Mouse (Mus musculus): ENCODE measurements around the gene Ddit4l. TPM values are rescaled to one million over a fixed set of nuclear protein-coding genes. Genes with fewer than 3 reads are reported as not detected.

Gene Ddit4l
- total RNA-seq, 2 experiments from 2014 or later: 19.7 to 25.6 TPM

GRCm38 (mm10) chr3:137622895-137623580, 1.6 kb downstream of the Ddit4l start:
- DNase-seq (ENCODE audit: extremely low spot score in 1 of 2, low spot score in 2 of 2): no peak
- TF ChIP-seq CTCF (IDR thresholded peaks at IDR 0.05): no peak
- peak overlapping the region; percentile 56 for H3K4me3 ChIP-seq
- H3K27ac ChIP-seq: peak overlapping the region; percentile 82
- intact Hi-C loops (cut with DNase I): loop anchor here (5.0 kb wide), 2 partner anchors 111 to 129 kb away; no protein-coding TSS in a partner anchor

DNA sequence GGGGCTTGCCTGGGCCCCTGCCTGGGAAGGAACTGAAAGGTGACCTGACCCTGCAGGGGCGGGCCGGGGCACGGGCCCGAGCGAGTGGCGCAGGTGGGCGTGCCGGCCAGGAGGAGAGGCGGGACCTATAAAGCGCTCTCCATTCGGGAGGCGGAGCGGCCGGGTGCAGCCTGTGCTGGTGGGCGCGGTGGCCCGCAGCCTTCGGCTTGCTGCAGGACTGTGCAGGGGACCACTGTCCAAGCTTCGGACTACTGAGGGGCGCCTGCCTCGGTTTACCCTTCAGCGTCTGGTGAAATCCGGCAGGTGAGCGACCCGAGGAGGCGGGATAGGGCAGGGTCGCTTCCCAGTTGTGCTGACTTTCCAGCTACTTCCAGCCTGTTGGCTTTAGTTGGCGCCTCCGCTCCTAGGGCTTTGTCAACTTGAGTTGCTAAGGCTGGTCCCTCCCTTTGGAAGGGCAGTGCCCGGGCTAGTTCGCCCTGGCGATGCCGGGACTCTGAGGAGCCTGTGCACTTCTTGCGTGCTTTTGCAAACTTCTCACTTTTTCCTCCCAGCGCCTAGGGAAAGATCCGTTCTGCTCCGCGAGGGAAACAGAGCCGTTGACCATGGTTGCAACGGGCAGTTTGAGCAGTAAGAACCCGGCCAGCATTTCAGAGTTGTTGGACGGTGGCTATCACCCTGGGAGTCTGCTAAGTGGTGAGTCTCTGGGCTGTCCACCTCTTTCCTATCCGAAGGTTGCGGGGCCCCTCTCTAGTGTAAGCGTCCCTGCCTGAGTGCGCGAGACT, 2.4 kb downstream of the Ddit4l start:
- peak; percentile 33 to 51 for DNase-seq (ENCODE audit: extremely low spot score in 1 of 2, low spot score in 2 of 2)
- intact Hi-C loops (cut with DNase I): loop anchor here (5.0 kb wide), 2 partner anchors 111 to 129 kb away; no protein-coding TSS in a partner anchor
- H3K27ac ChIP-seq: peak overlapping the region; percentile 82

DNA sequence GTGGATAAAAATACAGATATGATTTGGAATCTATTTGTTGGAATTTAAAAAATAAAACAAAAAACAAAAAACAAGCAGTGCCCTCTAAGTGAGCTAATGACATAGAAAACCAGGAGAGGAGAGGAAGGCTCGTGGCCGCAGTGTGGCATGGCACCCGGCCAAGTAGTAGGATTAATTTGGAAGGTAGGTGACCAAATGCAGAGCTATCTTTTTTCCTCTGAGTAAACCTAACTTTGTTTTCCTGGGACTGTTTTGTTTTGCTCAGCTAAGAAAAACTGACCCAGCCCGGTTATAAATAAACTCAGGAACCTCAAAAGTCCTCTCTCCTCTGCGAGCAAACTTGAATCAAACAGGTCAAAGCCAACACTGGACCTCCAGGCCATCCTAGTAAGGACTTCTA, 3.6 kb downstream of the Ddit4l start:
- H3K4me3 ChIP-seq: peak overlapping the region; percentile 56
- intact Hi-C loops (cut with DNase I): no loop called here
- no peak for TF ChIP-seq CTCF (IDR thresholded peaks at IDR 0.05)
- H3K27ac ChIP-seq: peak overlapping the region; percentile 53
- DNase-seq (ENCODE audit: extremely low spot score in 1 of 2, low spot score in 2 of 2): no peak

More for the DNA sequence above, 2.4 kb downstream of the Ddit4l start:
- no peak for TF ChIP-seq CTCF (IDR thresholded peaks at IDR 0.05)
- H3K4me3 ChIP-seq: peak overlapping the region; percentile 56

DNA sequence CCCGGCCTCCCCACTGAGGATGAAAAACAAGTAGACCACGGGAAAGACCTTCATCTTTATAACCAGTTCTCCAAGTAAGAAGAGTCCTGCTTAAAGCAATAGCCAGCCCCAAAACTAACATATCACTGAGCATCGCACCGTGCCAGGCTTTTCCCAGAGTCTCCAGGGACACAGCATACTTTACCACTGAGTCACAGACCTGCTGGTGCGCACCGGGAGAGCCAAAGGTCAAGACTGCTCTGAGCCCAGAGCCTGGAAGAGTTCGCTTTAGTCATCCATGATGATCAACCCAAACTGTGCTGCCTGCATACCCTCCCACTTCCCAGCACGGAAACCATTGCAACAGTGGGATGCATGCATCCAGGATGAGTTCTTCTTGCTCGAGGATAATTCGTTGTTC, 12.3 kb downstream of the Ddit4l start:
- Histone ChIP-seq H3K27ac (peak overlapping the region; percentile 44; the same call in 1 of the 2 replicates), H3K4me3 (no peak overlapping the region)
- TF ChIP-seq CTCF (IDR thresholded peaks at IDR 0.05): no peak
- intact Hi-C loops (cut with DNase I): no loop called here
- no peak for DNase-seq (ENCODE audit: extremely low spot score in 1 of 2, low spot score in 2 of 2)

DNA sequence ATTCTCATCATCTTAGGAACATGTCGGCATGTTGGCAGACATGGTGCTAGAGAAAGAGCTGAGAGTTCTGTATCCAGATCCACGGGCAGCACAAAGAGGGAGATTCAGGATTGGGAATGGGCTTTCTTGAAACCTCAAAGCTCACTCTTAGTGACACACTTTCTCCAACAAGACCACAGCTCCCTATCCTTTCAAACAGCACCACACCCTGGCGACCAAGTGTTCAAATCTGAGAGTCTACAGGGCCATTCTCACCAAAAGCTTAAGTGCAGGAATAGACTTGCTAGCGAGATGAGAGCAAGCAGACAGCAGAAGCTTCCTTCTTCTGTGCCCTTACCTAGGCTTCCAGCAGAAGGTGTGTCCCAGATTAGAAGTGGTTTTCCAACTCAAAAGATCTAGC, 15.2 kb downstream of the Ddit4l start:
- Histone ChIP-seq H3K4me3 (no peak overlapping the region), H3K27ac (no peak overlapping the region)
- no peak for DNase-seq (ENCODE audit: extremely low spot score in 1 of 2, low spot score in 2 of 2)
- TF ChIP-seq CTCF (IDR thresholded peaks at IDR 0.05): no peak
- intact Hi-C loops (cut with DNase I): no loop called here

GRCm38 (mm10) chr3:137641238-137641637, 19.8 kb downstream of the Ddit4l start:
- no peak for TF ChIP-seq CTCF (IDR thresholded peaks at IDR 0.05)
- no peak for DNase-seq (ENCODE audit: extremely low spot score in 1 of 2, low spot score in 2 of 2)
- Histone ChIP-seq H3K4me3 (no peak overlapping the region), H3K27ac (no peak overlapping the region)
- intact Hi-C loops (cut with DNase I): no loop called here

DNA sequence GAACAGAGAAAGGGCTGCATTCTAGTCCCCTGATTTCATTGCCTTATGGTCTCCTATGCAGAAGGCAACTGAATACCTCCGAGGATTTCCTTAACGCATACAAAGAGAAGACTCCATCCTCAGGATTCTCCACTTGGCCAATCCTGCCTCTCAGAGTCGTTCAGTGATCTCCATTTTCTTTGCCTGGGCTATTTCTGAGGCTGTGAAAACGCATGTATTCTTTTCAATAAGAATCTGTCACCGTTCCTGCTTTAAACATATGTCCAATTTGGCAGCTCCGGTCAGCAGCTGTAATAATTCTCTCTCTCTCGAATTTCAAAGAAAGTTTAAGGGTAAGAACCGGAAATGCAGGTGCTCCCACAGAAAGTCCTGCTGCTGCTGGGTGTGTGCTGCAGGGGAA, 20.7 kb downstream of the Ddit4l start:
- intact Hi-C loops (cut with DNase I): no loop called here
- TF ChIP-seq CTCF (IDR thresholded peaks at IDR 0.05): no peak

DNA sequence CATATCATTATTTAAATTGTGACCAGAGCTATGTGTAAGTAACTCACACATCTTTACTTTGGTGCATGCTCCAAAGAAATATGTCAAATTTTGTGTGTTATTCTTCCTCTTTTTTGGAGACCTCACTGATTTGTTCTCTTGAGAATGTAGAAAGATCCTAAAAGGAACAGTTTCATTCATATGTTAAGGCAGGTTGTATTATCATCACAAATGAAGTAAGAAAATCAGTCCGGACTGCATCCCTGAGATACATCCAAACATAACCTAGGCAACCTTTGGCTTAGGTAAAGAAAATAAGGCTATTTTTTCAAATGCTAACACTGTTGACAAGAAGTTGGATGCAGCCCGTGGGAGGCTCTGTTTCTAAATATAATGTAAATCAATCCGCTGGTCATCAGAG, 21.2 kb downstream of the Ddit4l start:
- intact Hi-C loops (cut with DNase I): no loop called here
- no peak for TF ChIP-seq CTCF (IDR thresholded peaks at IDR 0.05)
- no peak overlapping the region for H3K4me3 ChIP-seq
- H3K27ac ChIP-seq: no peak overlapping the region
- DNase-seq (ENCODE audit: extremely low spot score in 1 of 2, low spot score in 2 of 2): no peak

More for the DNA sequence above, 20.7 kb downstream of the Ddit4l start:
- no peak overlapping the region for H3K4me3 ChIP-seq
- no peak overlapping the region for H3K27ac ChIP-seq
- no peak for DNase-seq (ENCODE audit: extremely low spot score in 1 of 2, low spot score in 2 of 2)

DNA sequence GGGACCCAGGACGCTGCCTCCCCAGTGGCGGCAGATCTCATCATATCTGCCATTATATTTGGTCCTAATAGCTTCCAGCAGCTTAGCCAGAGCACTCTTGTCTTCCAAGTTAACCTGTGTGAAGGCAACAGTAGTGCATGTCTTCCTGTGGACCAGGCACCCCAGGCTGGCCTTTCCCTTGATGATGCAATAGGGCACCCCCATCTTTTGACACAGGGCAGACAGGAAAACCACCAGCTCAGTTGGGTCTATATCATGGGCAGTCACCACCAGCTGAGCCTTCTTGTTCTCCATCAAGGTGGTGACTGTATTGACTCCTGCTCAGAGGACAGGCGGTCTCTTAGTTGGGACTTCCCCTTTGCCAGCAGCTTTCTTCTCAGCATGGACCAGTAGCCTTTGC, 22.7 kb downstream of the Ddit4l start:
- Histone ChIP-seq H3K4me3 (no peak overlapping the region), H3K27ac (no peak overlapping the region)
- TF ChIP-seq CTCF (IDR thresholded peaks at IDR 0.05): no peak
- no peak for DNase-seq (ENCODE audit: extremely low spot score in 1 of 2, low spot score in 2 of 2)
- intact Hi-C loops (cut with DNase I): no loop called here

GRCm38 (mm10) chr3:137644947-137645346, 23.5 kb downstream of the Ddit4l start:
- intact Hi-C loops (cut with DNase I): no loop called here
- no peak for DNase-seq (ENCODE audit: extremely low spot score in 1 of 2, low spot score in 2 of 2)
- TF ChIP-seq CTCF (IDR thresholded peaks at IDR 0.05): no peak
- Histone ChIP-seq H3K27ac (no peak overlapping the region), H3K4me3 (no peak overlapping the region)

DNA sequence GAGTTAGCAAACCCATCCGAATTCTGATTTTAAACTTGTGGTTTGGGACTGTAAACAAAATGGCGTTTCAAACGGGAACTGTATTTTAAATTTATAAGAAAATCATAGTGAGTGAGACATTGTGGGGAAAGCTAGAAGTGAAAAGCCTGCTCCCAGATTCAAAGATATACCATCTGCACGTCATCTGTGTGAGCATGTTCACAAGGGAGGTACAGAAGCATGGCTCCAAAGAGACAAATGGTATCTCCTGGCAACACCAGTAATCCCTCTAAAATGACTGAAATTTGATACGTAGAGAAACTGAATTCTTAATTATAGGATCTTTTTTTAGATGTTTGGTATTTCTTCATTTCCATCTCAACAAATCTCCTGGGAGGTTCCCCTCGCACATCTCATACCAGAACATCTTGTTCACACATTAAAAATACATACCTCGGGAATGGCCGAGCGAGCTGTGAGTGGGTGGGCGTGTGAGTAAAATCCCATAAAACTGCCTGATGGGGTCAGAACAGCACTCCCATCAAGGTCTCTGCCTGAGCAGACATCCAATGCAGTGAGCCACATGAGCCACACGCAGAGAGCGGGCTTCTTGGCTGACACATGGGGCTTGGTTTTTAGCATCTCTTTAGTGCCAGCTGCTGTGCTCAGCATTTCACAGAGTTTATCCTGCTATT, 26.2 kb downstream of the Ddit4l start:
- Histone ChIP-seq H3K4me3 (no peak overlapping the region), H3K27ac (peak overlapping the region; percentile 63)
- intact Hi-C loops (cut with DNase I): no loop called here
- DNase-seq (ENCODE audit: extremely low spot score in 1 of 2, low spot score in 2 of 2): peak; percentile 13 to 30
- TF ChIP-seq CTCF (IDR thresholded peaks at IDR 0.05): no peak

DNA sequence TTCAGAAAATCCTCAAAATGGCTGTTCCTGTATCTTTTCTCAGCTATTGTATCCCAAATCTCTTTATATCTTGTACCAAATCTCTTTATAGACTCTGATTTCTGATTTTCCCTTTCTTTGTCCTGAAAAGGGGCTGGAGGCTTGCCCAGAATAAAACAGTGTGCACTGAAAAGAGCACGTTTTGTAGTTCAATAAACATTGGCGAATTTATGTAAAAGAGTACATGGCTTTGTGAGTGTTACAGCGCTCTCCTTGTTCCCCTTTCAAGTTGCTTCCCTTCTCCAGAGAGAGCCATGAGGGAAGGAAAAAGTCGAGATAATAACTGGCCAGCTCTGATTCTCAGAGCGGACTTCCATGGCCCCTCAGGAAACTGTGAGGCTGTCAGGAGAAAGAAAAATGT, 27.7 kb downstream of the Ddit4l start:
- intact Hi-C loops (cut with DNase I): no loop called here
- H3K27ac ChIP-seq: peak overlapping the region; percentile 5; the same call in 1 of the 2 replicates

More for the DNA sequence above, 27.7 kb downstream of the Ddit4l start:
- TF ChIP-seq CTCF (IDR thresholded peaks at IDR 0.05): no peak
- no peak overlapping the region for H3K4me3 ChIP-seq
- no peak for DNase-seq (ENCODE audit: extremely low spot score in 1 of 2, low spot score in 2 of 2)

All from left cerebral cortex, adult 2 months (tissue).